Mouse (Mus musculus) ovary, adult 18-20 months (tissue): Measurements from ENCODE around the gene Zfp992.
"Not testable (repeated sequence)": the region's sequence is repeated elsewhere in the genome, so short reads cannot be mapped to it uniquely, and the experiment has no call there.

Source experiments
- DNase-seq: peaks from one replicate; pipeline ENCODE4 v3.0.0; 2022; ENCODE audit warnings: low spot score, mixed read lengths

Gene Zfp992

DNA sequence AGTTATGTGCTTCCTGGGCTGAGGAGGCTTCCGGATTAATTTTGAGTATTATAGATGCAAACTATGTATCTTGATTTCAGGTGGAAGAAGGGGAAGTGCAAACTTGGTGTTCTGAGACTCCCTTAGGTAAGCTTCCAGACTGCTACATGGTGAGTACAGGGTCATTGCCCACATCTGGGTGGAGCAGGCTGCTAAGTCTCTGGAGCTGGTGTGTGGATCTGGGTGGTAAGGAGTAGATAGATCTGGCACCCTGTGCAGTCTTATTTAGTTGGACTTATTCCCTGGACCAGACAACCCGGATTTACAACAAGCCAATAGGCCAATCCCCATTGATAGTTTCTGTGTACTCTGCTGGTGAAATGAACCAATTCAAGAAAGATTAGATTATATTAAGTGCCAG lies at the start of gene Zfp992:
TSS of gene Zfp992 (plus strand) at position 74 of the 400 bp plus-strand sequence.
- not testable (repeated sequence) for DNase-seq

DNA sequence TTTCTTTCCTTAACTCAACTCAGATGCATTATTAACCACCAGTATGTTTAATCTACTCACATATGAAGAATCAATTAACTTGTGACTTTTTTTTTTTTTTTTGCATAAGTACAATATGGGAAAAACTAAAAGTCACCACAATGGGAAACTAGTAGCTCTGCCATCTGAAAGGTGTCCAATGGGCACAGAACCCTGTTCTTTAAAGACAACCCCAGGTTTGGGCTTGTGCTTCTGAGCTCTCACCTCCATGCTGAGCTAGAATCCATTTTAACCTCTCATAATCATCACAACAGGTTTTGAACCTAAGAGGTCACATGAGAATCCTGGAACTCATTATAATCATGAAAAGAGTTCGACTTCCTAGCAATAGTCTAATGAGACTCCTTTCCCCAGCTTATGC lies 19.4 kb upstream of the Zfp992 start:
- not testable (repeated sequence) for DNase-seq

DNA sequence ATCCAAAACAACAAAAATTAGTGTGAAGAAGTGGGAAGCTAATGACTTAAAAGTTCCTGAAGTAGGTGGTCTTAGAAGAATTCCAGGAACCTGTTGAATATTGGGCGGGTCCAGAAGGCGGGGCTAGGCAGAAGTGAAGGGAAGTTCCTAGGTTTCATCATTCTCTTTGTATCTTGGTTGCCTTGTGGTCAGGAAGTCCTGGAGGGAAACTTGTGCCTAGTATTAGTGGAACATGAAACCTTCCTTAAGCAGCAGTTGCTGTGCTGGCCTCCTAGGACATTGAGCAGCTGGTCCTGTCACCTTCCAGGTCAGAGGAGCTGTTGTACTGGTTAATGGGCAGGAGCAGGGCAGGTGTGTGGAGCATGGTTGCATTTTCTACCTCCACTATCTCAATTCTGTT lies 17.9 kb upstream of the Zfp992 start:
- DNase-seq, result not testable (repeated sequence)

DNA sequence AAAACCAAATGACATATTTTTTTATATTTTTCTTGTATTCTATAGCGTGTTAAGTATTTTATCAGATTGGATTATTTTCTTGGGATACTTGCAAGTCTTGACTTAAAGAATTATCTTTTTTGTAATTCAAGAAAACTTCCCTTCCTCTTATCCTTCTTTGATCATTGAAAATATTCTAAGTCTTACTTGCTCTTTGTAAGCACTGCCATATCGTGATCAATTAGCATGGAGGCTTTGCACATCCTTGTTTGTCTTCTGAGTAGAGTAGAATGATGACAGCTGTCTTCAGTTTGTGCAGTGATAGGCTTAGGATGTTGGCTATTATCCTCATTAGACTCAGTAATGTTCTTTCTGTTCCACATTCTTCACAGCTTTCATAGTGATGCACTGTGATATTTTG lies 13.3 kb upstream of the Zfp992 start:
- not testable (repeated sequence) for DNase-seq

DNA sequence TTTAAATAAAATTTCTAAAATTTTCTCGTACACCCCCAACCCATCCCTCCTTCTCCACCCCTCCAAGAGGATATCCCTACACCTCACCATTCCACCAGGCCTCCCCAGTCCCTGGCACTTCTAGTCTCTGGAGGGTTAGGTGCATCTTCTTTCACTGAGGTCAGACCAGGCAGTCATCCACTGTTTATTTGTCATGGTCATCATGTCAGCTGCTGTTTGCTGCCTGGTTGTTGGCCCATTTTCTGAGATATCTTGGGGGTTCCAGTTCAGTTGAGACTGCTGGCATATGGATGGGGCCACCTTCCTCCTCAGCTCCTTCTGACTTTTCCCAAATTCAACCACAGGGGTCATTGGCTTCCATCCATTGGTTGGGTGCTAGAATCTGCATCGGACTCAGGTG lies 11.6 kb upstream of the Zfp992 start:
- DNase-seq, result not testable (repeated sequence)

DNA sequence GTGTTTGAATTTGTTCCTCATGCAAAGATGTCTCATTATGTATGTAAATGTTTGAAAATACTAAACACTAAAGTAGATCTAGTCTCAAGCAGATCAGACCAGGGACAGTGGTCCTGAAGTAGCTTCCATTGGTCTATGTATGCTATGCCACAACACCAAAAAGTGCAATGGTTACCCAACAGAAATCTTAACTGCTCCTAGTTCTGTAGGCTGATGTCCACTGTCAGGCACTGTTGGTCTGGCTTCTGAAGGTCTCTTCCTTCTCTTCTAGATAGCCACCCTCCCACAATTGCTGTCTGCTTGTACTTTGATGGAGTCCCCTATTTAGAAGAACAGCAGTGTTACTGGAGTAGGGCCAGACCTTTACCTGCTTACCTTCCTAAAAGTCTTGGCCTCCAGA lies 4.5 kb upstream of the Zfp992 start:
- DNase-seq, result not testable (repeated sequence)

DNA sequence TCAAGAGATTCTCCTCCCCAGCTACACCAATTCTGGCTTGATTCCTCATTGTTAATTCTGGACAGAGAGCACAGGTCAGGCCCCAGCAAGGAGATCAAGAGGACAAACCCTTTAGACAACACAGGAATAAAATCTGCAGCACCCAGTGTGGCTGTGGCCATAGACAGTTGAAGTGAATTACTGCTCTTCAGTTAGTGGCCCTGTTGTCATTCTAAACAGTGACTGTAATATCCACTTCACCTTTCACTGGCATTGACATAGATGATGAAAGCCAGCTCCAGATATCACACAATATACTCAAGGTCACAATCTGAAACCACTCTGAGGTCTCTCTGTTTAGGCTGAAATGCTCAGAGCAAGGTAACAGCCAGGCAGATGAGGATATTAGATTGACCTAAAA lies 3.7 kb upstream of the Zfp992 start:
- DNase-seq, result not testable (repeated sequence)

DNA sequence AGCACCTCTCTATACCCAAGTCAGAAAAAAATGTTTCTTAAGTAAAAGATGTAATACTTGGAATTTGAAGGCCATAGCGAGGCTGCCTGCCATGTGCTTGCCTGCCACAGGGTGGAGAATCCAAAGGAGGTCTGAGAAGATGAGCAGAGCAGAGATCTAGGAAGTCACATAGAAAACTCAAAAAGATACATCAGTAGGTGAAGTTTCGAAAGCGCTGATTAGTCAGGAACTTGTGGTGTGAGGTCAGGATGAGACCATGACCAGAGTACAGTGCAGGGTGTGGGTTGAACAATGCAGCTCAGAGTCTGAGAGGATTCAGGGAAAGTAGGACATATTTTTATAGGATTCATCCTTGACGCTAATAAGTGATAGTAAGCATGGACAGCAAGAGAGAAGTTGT lies 2.7 kb upstream of the Zfp992 start:
- not testable (repeated sequence) for DNase-seq

DNA sequence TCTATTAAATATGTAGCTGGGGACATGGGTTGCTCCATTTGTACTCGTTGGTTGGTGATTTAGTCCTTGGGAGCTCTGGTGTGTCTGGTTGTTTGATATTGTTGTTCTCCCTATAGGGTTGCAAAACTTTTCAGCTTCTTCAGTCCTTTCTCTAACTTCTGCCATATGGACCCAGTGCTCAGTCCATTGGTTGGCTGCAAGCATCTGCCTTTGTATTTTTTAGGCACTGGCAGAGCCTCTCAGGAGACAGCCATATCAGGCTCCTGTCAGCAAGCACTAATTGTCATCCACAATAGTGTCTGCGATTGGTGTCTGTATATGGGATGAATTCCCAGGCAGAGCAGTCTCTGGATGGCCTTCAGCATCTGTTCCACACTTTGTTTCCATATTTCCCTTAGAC lies 1.8 kb upstream of the Zfp992 start:
- DNase-seq, result not testable (repeated sequence)

DNA sequence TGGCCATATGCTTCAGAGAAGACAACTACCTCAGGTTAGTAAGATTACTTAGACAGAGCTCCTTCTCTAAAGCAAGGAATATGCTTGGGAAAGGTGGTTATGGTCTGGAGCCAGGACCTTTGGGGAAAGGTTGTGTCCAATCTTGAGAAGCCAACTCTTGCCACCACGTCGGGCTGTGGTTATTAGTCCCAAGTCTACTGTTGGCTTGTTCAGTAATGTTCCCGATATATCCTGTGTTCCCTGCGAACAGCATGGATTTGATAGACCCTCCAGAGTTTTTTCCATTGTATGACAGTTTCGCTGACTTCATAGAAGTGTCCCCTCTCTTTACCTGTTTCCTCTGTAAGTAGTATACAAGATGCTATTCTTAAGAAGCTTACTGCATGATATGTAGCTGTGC lies 888 bp downstream of the Zfp992 start:
- not testable (repeated sequence) for DNase-seq

DNA sequence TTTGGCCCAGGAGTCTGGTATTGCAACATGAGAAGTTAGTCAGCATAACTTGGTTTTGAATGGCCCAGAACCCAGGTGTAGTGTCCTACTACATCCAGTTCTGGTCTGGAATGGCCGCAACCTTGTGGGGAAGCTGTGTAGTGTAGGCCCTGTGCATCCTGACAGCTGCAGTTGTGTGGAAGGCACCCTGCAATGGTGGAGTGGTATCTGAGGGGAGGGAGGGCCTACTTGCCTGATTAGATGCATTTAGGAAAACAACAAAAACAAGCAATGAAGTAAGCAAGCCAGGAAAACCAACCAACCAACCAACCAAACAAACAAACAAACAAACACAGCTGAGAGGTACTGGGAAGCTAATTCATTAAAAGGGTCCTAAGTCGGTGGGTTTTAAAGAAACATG lies 3.8 kb downstream of the Zfp992 start:
- not testable (repeated sequence) for DNase-seq

DNA sequence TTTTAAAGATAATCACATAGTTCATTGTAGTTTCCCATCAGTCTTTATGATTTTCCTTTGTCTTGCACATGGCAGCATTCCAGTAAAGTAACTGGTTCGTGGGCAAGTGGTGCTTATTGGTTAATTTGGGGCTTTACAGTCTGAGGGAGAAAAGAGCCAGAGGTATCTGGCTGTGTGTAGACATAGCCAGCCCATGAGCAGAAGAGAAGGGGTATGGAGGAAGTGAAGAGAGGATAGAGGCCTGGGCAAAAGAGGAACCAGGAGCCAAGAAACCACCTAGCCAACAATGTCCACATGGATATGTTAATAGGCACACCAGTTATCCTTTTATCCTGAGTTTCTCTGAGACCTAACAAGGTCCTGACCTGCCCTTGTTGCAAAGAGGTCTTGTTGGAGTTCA lies 5.3 kb downstream of the Zfp992 start:
- DNase-seq, result not testable (repeated sequence)

DNA sequence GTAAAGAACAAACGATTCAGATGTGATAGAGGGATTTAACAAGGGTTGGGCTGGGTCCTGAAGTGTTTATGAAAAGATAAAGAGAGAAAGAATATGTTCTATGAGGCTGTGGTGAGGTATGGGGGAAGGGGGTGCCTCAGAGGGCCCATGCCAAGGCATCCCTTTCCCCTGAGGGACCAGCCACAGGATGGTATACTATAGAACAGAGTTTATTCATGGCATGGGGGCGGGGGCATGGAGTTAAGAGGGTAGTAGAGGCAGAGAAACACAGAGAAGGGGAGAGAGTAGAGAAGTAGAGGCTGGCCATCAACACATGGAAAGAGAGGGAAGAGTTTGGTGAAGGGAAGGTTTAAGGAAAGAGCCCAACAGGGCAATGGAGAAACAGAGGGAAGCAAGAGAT lies 6.1 kb downstream of the Zfp992 start:
- DNase-seq, result no peak

DNA sequence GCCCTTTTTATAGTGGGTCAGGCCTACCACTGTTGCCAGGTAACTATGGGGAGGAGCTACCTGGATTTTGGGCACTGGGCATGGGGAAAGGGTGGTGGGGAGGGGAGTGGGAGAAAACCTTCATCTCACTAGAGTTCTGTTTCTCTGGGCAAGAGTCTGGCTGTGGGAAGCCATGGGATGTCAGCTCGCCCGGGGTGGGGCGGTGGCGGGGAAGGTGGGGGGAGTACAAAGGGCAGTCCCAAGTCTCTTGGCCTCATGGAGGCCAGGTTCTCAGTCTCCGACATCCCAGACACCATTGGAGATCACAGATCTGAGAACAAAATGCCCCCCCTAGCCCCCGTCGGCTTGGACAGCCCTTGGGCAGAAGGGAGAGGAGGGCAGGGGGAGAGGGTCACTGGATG lies 6.5 kb downstream of the Zfp992 start:
- DNase-seq, result no peak

DNA sequence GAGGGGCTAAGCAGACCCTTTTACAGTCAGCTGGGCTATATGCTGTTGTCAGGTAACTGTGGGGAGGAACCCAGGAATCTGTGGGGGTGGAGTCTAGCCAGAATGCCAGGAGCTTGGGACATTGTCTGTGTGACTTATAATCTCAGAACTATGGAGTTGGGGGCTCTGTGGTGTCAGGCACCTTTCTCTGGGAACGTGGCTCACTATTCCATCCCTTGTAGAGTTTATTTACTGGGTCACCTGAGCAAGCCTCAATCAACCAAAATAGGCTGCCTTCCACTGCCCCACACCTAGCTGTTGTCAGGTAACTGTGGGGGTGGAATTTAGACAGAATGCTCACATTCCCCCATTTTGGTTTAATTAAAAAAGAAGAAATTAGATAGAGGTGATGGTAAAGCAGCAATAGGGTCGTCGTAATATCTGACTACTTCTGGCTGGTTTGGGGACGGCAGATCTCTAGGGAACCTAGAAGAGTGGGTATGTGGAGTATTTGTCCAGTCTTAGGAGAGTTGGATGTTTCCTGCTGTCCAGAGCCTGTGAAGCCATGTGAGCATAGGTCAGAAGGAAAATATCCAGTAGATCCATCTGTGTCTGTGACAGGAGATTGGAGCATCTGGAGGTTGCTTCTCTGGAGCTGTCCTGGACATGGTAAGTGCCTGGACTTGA lies 7.4 kb downstream of the Zfp992 start:
- DNase-seq, result no peak

DNA sequence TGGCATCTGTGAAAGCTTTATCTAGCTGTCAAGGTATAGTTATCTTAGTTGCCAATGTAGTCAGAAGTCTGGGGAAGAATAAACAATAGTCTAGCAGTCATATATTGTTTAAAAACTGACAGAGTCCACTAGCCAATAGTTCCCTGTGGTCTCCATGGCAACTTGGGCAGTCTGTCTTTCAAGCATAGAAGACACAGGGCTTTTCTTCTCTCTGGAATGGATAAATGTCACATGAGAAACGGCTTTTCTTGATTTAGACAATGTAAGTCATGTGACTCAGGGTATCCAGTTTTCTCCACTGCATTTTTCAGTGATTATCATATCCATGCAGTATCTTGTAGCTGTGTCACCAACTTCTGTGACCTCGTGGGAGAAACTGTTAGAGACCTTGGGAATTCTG lies 8.3 kb downstream of the Zfp992 start:
- no peak for DNase-seq

DNA sequence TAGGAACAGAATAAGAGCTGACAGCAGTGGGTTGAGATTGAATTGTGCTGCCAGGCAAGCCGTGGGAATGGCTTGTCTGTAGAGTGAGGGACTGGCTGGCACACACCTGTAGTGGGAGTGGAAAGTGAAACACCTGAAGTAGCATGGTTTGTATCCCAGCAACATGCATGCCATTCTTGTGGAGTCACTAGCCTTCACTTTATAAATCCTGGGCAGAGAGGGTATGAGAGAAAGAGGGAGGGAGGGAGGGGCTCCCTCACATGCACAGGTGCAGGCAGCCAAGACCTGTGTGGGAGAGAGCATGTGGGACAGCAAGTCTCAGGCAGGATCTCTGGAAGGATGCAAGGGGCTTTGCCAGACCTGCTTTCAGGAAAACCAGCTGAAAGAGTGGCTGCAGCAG lies 8.9 kb downstream of the Zfp992 start:
- no peak for DNase-seq

DNA sequence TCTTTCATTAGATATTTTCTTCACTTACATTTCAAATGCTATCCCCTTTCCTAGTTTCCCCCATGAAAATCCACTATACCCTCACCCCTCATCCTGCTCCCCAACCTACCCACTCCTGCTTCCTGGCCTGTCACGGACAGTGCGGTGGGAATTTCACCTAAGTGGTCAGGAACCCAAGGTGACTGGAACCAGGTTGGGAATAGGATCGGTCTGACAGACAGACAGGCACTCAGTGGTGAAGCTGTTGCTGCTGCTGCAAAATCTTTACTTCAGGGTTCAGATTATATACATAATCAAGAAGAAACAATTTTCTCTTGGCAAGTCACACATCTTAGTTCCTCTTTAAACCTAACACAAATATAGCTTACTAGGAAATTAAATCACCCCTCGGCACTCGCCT lies 11.0 kb downstream of the Zfp992 start:
- not testable (repeated sequence) for DNase-seq

DNA sequence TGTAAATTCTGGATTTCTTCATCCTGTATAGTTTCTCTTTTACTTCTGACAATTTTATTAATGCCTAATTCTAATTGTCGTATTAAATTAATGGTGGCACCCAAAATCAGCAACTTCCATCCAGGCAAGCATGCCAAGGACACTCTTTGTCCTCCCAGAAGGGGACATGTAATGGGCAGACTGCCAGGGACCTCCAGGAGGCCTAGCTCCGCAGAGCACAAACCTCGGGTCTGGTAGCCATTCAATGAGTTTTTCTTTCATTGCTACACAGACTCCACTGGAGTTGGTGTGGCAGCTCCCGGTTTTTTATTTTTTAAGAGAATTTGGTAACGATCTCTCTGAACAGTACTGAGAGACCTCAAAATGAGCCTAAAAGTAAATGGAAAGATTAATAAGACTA lies 11.9 kb downstream of the Zfp992 start:
- not testable (repeated sequence) for DNase-seq

DNA sequence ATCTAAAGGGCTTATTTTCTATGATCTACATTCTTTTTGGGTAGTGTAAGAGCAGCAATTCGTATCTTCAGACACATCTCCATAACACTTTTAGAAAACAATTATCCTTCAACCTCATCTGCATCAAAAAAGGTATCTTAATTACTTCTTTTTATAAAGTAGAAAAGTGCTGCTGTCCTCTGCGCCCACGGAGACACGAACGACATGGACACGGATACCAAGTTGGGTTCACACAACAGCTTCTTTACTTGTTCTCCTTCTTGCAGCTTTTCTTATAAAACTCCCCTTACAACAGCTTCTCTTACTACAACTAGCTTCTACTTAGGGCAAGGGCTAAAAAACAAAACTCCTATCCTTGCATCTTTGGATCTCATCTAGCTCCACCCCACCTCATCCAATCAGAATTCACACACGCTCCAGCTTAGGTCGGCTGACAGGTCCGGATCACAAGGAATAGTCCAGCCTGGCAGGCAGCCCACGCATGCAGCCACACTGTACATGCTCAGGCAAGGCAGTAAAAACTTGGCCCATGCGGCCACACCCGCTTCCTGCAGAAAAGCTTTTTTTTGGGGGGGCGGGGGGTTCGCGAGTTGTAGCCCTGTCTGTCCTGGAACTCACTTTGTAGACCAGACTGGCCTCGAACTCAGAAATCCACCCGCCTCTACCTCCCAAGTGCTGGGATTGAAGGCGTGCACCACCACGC lies 15.0 kb downstream of the Zfp992 start:
- DNase-seq, result not testable (repeated sequence)

DNA sequence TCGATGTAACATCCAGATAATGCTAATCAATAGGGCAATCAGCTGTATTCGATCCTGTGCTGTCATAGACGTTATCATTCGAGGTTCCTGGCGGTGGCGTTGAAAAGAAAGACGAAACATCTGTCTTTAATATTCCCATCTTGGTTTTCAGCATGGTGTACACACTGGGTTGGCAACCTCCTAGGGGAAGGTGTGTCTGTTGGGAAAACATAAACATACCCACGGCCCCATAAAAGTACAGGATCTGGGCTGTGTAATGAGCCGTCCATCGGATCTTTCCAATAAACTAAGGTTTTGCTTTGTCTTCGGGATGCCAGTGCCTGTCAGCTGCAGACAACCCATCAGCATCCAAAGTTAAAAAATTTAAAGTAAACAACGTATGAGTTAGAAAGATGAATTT lies 21.2 kb downstream of the Zfp992 start:
- DNase-seq, result not testable (repeated sequence)

DNA sequence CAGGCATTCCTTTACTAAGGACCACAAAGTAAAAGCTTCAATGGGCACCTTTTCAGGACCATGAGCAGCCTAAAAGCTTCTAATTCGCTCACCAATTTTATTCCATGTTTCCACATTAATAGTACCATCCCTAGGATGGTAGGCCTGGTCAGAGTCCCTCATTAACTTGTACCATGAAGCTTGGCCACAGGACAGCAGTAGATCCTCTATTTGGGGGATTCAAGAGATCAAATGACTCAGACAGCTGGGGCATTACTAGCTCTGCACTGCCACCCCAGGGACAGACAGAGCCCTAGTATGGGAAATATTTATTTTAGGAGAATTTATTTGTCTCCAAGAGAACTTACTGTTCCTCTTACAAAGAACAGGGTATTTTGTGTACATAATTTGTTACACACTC lies 25.4 kb downstream of the Zfp992 start:
- DNase-seq, result not testable (repeated sequence)
